Mouse (Mus musculus): ENCODE results near the gene Cmtm6.

DNA sequence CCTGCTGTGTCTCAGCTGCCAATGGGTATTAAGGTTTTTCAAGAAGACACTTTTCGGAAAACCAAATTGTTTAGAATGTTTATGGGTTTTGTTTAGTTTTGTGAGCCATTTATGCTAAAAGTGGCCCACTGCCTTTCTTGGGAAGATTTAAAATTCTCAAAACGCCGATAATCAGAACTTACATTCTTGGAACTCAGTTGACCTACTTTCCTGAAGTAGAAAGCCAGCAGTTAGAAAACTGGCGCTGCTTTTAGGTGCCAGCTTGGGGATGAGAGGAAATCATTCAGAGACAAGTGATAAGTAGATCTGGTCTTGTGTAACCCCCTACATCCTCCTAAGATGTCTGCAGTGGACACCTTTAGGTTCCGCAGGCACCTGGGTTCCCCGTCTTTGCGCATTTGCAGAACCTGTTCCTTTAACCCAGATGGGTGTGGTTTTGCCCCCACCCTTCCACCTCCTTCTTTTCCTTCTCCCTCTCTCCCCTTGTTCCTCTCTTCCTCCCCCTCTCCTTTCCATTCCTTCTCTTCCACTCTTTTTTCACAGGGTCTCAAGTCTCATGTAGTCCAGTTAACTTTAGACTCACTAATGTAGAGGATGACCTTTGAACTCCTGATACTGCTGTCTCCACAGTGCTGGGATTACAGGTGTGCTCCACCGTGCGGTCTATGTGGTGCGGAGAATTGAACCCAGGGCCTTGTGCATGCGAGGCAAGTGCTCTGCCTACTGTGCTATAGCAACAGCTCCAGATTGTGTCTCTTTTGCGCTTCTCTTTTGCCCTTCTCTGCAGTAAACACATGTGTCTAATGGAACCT lies 1.2 kb downstream of the Cmtm6 start:
- TF ChIP-seq CTCF (IDR thresholded peaks at IDR 0.05; ENCODE audit: low read depth, low read length) (no peak), POLR2AphosphoS5 (IDR thresholded peaks at IDR 0.05; ENCODE audit: insufficient replicate concordance, low read depth, low read length) (no peak)

All from G1E (cell line).